Mouse (Mus musculus) midbrain, embryonic 15.5 days (tissue): ENCODE results near the gene Zfp273. TPM values are rescaled to one million over a fixed set of nuclear protein-coding genes. Genes with fewer than 3 reads are reported as not detected.
"Not testable (repeated sequence)": the region's sequence is repeated elsewhere in the genome, so short reads cannot be mapped to it uniquely, and the experiment has no call there.

Experiments
- ATAC-seq: fragments of 200-750 bp; cut with Nextera tagmentation; replicated peaks from 2 replicates; pipeline ENCODE4 v1.8.0; 2017; ENCODE audit warnings: moderate TSS enrichment
- H3K27ac ChIP-seq: fragments of 300-500 bp; sonication (generic); 2 replicates; pipeline ENCODE4 v1.5.1; 2015; ENCODE audit warnings: mild to moderate bottlenecking, inconsistent platforms
- H3K27me3 ChIP-seq: fragments of 300-500 bp; sonication (generic); replicated peaks from 2 replicates; pipeline ENCODE4 v1.6.1; 2015; ENCODE audit warnings: inconsistent platforms
- H3K36me3 ChIP-seq: fragments of 300-500 bp; sonication (generic); replicated peaks from 2 replicates; pipeline ENCODE4 v1.6.1; 2015; ENCODE audit warnings: inconsistent platforms
- H3K4me1 ChIP-seq: fragments of 300-500 bp; sonication (generic); 2 replicates; pipeline ENCODE4 v1.6.1; 2015; ENCODE audit warnings: inconsistent platforms
- H3K4me2 ChIP-seq: fragments of 300-500 bp; sonication (generic); 2 replicates; pipeline ENCODE4 v1.6.1; 2015; ENCODE audit warnings: inconsistent platforms, mild to moderate bottlenecking, moderate library complexity
- H3K4me3 ChIP-seq: fragments of 300-500 bp; sonication (generic); 2 replicates; pipeline ENCODE4 v1.5.1; 2015; ENCODE audit warnings: mild to moderate bottlenecking, inconsistent platforms
- H3K9ac ChIP-seq: fragments of 300-500 bp; sonication (generic); 2 replicates; pipeline ENCODE4 v1.6.1; 2015; ENCODE audit warnings: mild to moderate bottlenecking, inconsistent platforms
- H3K9me3 ChIP-seq: fragments of 300-500 bp; sonication (generic); 2 replicates; pipeline ENCODE4 v1.6.1; 2016; ENCODE audit warnings: inconsistent platforms
- WGBS: fragments of 180-500 bp; shearing (Covaris S2); methylation state at CpG from one replicate; pipeline ENCODE4 v1.1.7; 2015; ENCODE audit warnings: mixed read lengths; 5-methylcytosine and 5-hydroxymethylcytosine counted together
- polyA plus RNA-seq: library from polyadenylated mRNA; unstranded; fragments of >200 nt; fragmentation: Nextera tagmentation; extraction: Ambion mirVana; gene quantifications from 2 replicates; pipeline ENCODE4 v1.2.1, GENCODE M21; 2015

Gene Zfp273
- polyA plus RNA-seq, 1 experiment from 2014 or later: 14.4 TPM

GRCm38 (mm10) chr13:67844119-67844852, 30.7 kb downstream of the Zfp273 start:
- Histone ChIP-seq H3K4me1 (peaks cover 11% of the 10 kb centered on the region), H3K9me3 (no peaks in the 10 kb centered on the region), H3K27me3 (no peaks in the 10 kb centered on the region), H3K4me3 (peak overlapping the region; percentile 43), H3K27ac (peak overlapping the region; percentile 77), H3K4me2 (peak overlapping the region; percentile 60), H3K36me3 (no peaks in the 10 kb centered on the region), H3K9ac (peak overlapping the region; percentile 61)
- WGBS: under 1% methylated on average over 13 of the region's 19 CpGs
- peak; percentile 91 for ATAC-seq

GRCm38 (mm10) chr13:67844853-67845194, 31.3 kb downstream of the Zfp273 start:
- H3K27ac ChIP-seq: no peak overlapping the region
- ATAC-seq: peak; percentile 80
- peak overlapping the region; percentile 43 for H3K4me3 ChIP-seq
- peaks cover 11% of the 10 kb centered on the region for H3K4me1 ChIP-seq
- H3K4me2 ChIP-seq: peak overlapping the region; percentile 60
- H3K9ac ChIP-seq: peak overlapping the region; percentile 52
- no peaks in the 10 kb centered on the region for H3K9me3 ChIP-seq
- WGBS: 15% methylated on average over 8 of the region's 8 CpGs
- H3K36me3 ChIP-seq: no peaks in the 10 kb centered on the region
- no peaks in the 10 kb centered on the region for H3K27me3 ChIP-seq

GRCm38 (mm10) chr13:67850361-67850760, 36.8 kb downstream of the Zfp273 start:
- no peaks in the 10 kb centered on the region for H3K4me1 ChIP-seq
- H3K9ac ChIP-seq: no peak overlapping the region
- 84% methylated on average over 3 of the region's 3 CpGs for WGBS
- H3K36me3 ChIP-seq: no peaks in the 10 kb centered on the region
- no peak overlapping the region for H3K4me2 ChIP-seq
- no peak for ATAC-seq
- H3K9me3 ChIP-seq: no peaks in the 10 kb centered on the region
- no peak overlapping the region for H3K27ac ChIP-seq
- H3K27me3 ChIP-seq: no peaks in the 10 kb centered on the region
- H3K4me3 ChIP-seq: no peak overlapping the region

- H3K27ac ChIP-seq: no peak overlapping the region
- H3K4me2 ChIP-seq: no peak overlapping the region
- H3K9me3 ChIP-seq: no peaks in the 10 kb centered on the region
- no peaks in the 10 kb centered on the region for H3K27me3 ChIP-seq
- no peaks in the 10 kb centered on the region for H3K4me1 ChIP-seq
- ATAC-seq: no peak
- no peak overlapping the region for H3K4me3 ChIP-seq
- 83% methylated on average over 6 of the region's 6 CpGs for WGBS
- no peak overlapping the region for H3K9ac ChIP-seq
- no peaks in the 10 kb centered on the region for H3K36me3 ChIP-seq
These were observed 39.6 kb downstream of the Zfp273 start for GRCm38 (mm10) chr13:67853130-67853529.

GRCm38 (mm10) chr13:67853983-67854382, 40.4 kb downstream of the Zfp273 start:
- no peak overlapping the region for H3K4me2 ChIP-seq
- H3K9ac ChIP-seq: no peak overlapping the region
- 90% methylated on average over 2 of the region's 2 CpGs for WGBS
- H3K27ac ChIP-seq: no peak overlapping the region
- no peaks in the 10 kb centered on the region for H3K9me3 ChIP-seq
- no peaks in the 10 kb centered on the region for H3K27me3 ChIP-seq
- H3K4me1 ChIP-seq: no peaks in the 10 kb centered on the region
- ATAC-seq: no peak
- H3K4me3 ChIP-seq: no peak overlapping the region
- no peaks in the 10 kb centered on the region for H3K36me3 ChIP-seq

DNA sequence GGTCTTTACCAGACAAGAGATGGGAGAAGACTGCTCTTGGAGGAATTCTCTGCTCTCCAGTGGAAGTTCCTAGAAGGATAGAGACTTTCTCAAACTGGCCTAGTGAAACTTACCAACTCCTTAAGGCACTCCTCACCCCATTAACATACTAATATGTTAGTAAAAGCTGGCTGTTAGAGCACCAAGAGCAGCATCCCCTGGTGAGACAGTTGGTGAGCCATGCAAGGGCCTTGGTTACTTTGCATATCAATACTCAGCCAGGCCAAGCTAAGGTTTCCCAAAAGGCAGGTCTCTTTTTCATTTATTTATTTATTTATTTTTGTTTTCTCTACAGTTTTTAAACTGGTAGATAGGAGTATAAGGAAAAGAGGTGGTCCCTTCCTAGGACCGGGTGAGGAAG, 43.8 kb downstream of the Zfp273 start:
- no peaks in the 10 kb centered on the region for H3K9me3 ChIP-seq
- H3K27me3 ChIP-seq: no peaks in the 10 kb centered on the region
- no peaks in the 10 kb centered on the region for H3K36me3 ChIP-seq
- H3K27ac ChIP-seq: no peak overlapping the region
- no peak overlapping the region for H3K9ac ChIP-seq
- H3K4me2 ChIP-seq: no peak overlapping the region
- WGBS: 29% methylated on average over 1 of the region's 1 CpGs
- no peak for ATAC-seq
- no peak overlapping the region for H3K4me3 ChIP-seq
- no peaks in the 10 kb centered on the region for H3K4me1 ChIP-seq

- no peaks in the 10 kb centered on the region for H3K9me3 ChIP-seq
- no peaks in the 10 kb centered on the region for H3K4me1 ChIP-seq
- no peak overlapping the region for H3K9ac ChIP-seq
- no peaks in the 10 kb centered on the region for H3K36me3 ChIP-seq
- H3K27ac ChIP-seq: no peak overlapping the region
- no peak for ATAC-seq
- no peak overlapping the region for H3K4me2 ChIP-seq
- H3K27me3 ChIP-seq: no peaks in the 10 kb centered on the region
- 85% methylated on average over 9 of the region's 9 CpGs for WGBS
- H3K4me3 ChIP-seq: no peak overlapping the region
These were observed 49.0 kb downstream of the Zfp273 start for GRCm38 (mm10) chr13:67862508-67862907.

GRCm38 (mm10) chr13:67863026-67863425, 49.5 kb downstream of the Zfp273 start, which contains the start of gene BC048507:
Gene BC048507 (plus strand): TSS chr13:67863326.
- Histone ChIP-seq H3K9ac (no peak within 1 kb of the TSS), H3K36me3 (no peaks in the 10 kb centered on the region), H3K27ac (no peak within 1 kb of the TSS), H3K9me3 (no peaks in the 10 kb centered on the region), H3K27me3 (no peaks in the 10 kb centered on the region), H3K4me2 (no peak within 1 kb of the TSS), H3K4me1 (no peaks in the 10 kb centered on the region), H3K4me3 (no peak within 1 kb of the TSS)
- 87% methylated on average over 11 of the region's 11 CpGs for WGBS
- ATAC-seq: no peak

GRCm38 (mm10) chr13:67864764-67865350, 51.3 kb downstream of the Zfp273 start:
- Histone ChIP-seq H3K27ac (no peak overlapping the region), H3K9ac (no peak overlapping the region), H3K36me3 (no peaks in the 10 kb centered on the region), H3K27me3 (no peaks in the 10 kb centered on the region), H3K4me3 (no peak overlapping the region), H3K4me1 (no peaks in the 10 kb centered on the region), H3K9me3 (no peaks in the 10 kb centered on the region), H3K4me2 (no peak overlapping the region)
- ATAC-seq: no peak
- WGBS: 36% methylated on average over 5 of the region's 5 CpGs

DNA sequence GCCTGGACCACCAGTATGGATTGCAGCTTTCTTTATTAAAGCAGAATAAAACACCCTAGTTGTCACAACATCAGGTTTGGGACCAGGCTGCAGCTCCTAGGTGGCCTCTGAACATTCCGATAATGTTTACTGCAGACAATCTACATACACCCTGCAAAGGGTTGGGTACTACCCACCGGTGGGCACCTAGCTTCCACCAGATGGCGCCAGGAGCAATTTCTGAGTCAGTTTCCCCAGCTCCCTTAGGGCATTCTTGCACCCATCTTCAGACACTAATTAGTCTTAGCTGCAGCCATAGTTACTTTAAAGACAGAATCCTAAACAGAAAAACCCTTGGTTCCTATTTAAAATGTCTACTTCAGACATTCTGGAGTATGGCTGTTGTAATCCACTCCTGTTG, 54.4 kb downstream of the Zfp273 start:
- Histone ChIP-seq H3K36me3 (no peaks in the 10 kb centered on the region), H3K27ac (no peak overlapping the region), H3K9me3 (no peaks in the 10 kb centered on the region), H3K9ac (no peak overlapping the region), H3K27me3 (no peaks in the 10 kb centered on the region), H3K4me1 (no peaks in the 10 kb centered on the region), H3K4me2 (no peak overlapping the region), H3K4me3 (no peak overlapping the region)
- no peak for ATAC-seq
- 28% methylated on average over 3 of the region's 3 CpGs for WGBS

DNA sequence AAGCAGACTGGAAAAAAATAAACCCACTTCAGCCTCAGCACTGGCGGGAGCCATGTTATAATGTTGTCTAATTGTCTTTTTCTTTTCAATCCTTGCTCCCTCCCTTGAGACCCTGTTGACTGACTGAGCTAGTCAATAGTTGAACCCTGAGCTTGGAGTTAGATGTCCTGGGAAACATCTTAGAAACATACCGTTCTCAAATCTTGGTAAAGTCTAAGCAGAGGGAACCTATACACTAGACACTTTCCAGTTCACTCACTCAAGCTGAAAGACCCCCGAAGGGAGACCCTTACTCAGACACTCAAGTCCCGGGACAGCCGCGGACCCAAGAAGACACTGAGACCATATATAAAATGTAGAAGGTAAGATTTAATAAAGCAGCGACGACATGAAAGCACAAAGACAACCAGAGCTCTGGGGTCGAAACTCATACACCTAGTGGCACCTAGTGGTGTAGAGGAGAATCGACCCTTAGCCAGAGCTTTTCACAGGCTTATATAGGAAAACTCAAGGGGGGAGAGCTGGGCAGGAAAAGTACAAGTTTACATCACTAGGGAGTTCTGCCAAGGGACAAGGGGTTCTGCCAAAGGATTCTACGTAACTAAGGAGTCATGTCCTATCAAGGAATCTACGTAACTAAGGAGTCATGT, 62.6 kb downstream of the Zfp273 start:
- H3K4me1 ChIP-seq, H3K9me3 ChIP-seq, H3K4me3 ChIP-seq, H3K36me3 ChIP-seq, ATAC-seq, H3K27me3 ChIP-seq, H3K9ac ChIP-seq, H3K27ac ChIP-seq: not testable (repeated sequence)
- H3K4me2 ChIP-seq: 0 out of 2 replicates have a peak overlapping the region, but pooled peaks have one; percentile 3
- 51% methylated on average over 7 of the region's 12 CpGs for WGBS
